Mouse (Mus musculus) T-helper 17 cell (primary cell): ENCODE results near the gene Asah2.
"Not testable (repeated sequence)": the region's sequence is repeated elsewhere in the genome, so short reads cannot be mapped to it uniquely, and the experiment has no call there.

Experiments used
- in situ Hi-C, 2 experiments: fragments of 300-600 bp; cut with MboI, MseI; formaldehyde crosslinking; loops; 1 replicate in 1 of 2; 2 replicates in 1 of 2; pipeline ENCODE4 v1.15.1; 2025; ENCODE audit warnings: high pct_unique_total_duplicates in 2 of 2

The Asah2 gene

DNA sequence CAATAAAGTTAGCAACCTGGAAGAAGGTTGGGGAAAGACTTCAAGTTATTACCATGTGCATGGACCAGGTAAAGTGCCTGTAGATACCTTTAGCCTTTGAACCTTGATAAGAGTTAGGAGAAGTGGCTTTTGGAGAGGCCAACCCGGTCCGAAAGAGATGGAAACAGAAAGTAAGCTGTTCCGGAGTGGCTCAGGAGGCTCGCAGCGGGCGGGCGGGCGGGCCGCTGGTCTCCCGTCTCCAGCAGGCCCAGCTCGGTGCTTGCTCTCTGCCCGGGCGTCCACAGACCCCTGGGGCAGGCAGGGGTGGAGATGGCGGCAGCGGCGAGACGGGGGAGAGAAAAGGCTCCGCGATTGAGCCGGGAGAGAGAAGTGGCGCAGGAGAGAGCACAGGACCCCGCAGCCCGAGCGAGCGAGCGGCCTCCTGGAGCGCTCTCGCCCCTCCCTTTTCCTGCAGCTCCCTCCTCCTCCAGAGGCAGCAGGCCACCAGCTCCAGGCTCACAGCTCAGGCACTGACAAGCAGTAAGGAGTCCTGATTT, at the start of gene Asah2:
Gene Asah2, minus strand, starts transcription at position 441 of the 536 bp plus-strand sequence.
- in situ Hi-C loops = no loop called here

DNA sequence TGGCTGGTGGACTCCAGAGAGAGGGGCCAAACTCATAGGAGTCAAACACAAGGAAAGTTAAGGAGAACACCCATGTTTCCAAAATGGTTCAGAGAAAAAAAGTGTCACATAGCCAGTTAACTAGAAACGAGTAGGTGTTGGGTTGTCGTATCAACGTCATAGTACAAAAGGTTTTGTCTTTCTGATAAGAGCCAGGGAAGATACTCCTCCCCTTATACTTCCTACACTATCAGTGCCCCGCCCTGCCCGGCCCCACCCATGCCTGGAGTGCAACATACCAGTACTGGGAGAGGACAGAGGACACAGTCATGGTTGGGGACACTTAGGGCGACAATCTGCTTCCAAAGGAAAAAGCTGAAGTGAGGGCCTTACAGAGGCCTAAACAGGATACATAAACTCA, 49.0 kb upstream of the Asah2 start:
- in situ Hi-C loops = loop anchor here in 1 of 2 experiments (25.0 kb wide), 1 partner anchor 530 kb away; no protein-coding TSS in a partner anchor

DNA sequence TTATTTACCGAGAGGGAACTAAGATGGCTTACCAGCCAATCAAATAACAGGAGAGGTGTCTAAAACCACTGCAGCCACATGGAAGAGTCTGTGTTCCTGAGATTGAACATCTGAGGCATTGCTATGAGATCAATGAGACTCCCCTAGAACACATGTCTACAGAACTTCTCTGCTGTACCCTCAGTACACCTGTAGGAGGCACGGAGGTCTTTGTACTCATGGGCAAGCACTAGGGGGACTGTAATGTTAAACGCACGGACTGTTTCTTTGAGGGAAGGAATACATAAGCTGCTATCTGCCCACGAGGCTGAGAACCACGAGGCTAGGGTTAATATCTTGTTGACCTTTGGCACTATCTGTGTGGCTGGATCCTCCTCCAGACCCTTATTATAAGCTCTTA, 44.5 kb upstream of the Asah2 start:
- in situ Hi-C loops = loop anchor here in 1 of 2 experiments (25.0 kb wide), 1 partner anchor 535 kb away; no protein-coding TSS in a partner anchor

DNA sequence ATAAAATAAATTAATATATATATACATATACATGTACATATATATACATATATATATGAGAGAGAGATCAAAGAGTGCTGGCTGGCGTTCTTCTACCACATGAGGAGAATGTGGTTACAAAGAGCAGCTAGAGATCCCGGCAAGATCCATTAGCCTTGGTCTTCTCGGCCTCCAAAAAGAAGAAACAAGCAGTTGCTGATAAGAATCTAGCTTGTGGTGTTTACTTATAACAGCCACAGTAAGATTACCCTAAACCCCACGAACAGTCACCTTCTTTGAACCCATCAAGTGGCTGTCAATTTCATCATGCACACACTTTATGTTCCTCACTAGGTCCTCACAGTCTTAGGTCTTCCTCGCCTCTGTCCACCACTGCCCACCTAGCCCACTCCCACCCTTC, 40.7 kb upstream of the Asah2 start:
- in situ Hi-C loops = no loop called here

DNA sequence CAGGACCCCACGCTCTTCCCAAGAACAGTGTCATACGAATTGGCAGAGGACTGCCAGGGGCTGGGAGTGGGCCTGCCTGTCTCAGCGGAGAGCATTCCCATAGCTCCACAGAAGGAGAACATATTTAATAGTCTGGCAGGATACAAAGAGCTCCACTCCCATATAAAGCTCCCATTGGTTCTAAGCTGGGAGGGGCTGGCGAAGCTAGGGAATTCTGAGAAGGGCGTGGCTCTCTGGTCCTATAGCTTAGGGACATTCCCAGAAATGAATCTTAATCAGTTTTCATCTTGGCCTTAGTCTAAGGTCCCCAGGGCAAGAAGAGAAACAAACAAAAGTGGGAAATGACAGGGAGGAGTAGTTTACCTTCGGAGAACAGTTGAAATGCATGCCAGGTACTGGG, 34.4 kb upstream of the Asah2 start:
- in situ Hi-C loops = no loop called here

DNA sequence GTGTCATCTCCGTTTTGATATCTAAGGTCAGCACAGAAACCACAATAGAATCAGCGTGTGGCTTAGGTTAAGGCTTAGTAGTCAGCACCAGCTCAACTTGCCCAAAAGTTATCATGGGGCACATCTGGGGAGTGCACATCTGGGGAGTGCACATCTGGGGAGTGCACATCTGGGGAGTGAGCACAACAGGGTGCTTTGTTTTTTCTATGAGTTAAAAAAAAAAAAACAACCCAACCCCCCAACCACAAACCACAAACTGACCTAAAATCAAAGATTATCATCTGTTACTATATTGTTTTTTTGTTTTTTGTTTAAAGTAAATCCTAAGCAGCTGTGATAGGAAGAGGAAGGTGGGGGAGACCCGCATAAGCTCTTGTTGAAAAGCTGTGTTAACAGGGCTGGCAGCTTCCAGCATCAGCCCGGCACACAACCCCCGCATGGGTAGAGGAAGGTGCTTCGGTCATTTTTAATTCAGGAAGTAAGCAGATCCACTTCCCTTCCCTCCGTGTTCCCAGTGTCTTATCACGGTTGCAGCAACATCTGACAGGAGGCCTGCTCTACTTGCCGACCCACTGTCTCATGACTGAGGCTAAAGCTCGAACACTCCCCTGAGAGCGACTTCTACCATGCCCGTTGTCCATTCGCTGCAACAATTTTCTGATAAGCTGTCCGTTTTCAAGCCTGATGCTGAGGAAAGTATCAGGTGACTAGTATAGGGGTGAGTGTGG, 30.5 kb upstream of the Asah2 start:
- in situ Hi-C loops = no loop called here

DNA sequence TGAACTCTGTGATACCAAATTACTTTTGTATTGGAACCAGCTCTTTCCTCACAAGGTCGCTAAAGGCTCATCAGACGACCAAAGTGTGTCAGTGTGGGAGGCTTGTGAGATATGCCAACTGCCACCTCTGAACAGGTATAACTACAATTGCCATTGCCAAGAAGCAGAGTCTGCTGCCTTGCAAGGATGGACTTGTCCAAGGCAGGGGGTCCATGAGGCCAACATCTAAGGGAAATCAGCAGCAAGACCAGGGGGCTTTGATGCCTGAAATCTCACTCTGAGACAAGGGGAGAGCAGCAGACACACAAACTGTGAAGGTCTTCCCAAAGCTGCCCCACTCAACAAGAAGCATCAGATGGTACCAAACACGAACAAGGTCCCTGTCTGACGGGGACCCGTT, 29.9 kb upstream of the Asah2 start:
- in situ Hi-C loops = no loop called here

DNA sequence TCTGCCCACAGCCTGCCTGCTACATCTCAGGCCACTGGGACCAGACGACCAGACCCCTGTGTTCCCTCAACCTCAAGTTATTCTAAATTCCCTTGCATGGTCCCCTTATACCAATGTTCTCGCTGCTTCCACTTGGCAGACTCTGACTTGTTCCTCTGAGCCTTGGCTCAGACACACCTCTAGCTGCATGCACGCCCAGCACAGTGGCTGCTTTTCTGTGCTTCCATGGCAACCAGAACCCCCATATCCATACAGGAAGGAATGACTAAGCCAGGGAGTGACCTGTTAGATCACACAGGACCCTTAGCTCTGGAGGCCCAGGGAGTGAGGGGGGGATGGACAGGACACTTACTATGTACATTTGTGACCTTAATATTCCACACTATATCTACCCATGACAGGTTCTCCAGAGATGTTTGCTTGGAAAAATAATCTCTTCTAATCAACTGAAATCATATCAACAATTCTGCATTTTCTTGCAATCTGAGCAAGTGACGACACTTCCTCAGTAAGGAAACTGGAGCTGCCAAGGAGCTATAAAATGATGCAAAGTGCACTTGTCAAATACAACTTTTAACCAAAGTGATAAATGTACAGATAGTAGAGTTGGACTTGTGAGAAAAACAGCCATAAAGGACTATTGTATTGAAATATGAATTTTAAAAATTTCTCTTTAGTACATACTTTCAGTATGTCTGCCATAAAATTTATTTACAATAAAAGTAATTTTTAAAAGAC, 29.0 kb upstream of the Asah2 start:
- in situ Hi-C loops = no loop called here

DNA sequence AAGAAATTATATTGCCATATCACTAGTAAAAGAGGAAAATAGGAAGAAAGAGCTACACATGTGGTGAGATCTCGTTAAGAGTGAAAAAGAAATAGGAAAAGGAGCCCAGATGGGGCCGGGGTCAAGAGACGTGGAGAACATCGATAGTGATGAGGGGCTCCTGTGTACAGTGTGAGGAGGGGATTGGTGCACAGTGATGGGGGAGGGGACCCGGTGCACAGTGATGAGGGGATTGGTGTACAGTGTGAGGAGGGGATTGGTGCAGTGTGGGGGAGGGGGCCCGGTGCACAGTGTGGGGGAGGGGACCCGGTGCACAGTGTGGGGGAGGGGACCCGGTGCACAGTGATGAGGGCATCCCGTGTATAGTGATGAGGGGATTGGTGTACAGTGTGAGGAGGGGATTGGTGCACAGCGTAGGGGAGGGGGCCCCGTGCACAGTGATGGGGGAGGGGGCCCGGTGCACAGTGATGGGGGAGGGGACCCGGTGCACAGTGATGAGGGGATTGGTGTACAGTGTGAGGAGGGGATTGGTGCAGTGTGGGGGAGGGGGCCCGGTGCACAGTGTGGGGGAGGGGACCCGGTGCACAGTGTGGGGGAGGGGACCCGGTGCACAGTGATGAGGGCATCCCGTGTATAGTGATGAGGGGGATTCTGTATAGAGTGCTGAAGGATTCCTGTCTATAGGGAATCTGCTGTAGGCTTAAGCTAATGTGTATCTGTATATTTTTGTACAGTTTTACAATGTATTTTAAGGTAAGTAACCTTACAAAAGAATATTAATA, 23.9 kb upstream of the Asah2 start:
- in situ Hi-C loops = not testable (repeated sequence)

DNA sequence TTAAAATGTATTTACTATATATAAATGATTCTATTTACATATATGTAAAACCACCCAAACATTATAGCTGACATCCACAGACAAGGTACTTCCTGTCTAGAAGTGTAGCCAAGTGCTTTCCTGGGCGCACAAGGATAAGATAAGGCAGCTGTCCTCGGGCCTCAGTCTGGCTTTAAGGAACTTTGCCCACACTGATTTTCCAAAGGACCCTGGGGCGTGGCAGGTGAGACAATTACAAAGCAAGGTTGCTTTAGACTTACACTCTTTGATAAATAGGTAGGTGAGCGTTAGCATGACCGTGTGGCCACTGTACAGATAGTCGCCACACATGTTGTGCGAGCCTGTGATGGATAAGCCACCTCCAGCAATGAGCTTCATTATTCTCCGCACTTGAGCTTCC, 21.3 kb upstream of the Asah2 start:
- in situ Hi-C loops = loop anchor here in 1 of 2 experiments (10.0 kb wide), 1 partner anchor 196 kb away; no protein-coding TSS in a partner anchor

DNA sequence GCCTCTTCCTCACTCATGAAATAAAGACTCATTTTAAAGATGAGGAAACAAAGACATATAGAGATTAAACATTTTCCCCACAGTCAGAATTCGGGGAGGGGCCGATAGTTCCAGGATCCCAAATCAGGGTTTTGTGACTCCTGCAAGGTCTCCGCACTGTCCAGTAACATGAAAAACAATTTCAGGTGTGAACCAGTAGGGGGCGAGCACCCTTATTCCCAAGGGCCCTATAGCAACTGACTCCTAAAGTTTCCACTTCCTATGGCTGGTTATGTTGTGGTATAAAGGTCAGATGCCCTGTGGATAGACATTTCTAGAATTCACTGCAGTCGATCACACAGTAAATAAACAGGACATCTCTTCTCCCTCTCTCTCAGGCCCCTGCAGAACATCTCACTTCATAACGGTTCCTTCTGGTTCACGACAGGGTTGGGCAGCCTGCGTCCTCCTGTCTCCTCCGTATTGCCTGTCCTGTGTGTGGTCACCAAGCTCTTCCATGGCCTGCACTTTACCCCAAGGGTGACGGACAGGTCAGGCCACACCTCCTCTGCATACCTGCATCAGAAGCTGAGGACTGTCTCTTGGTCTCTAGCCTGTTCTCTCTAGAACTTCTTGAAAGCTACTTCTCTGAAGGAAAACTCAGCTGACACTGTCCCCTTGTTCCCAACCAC, 19.3 kb upstream of the Asah2 start:
- in situ Hi-C loops = loop anchor here in 1 of 2 experiments (10.0 kb wide), 1 partner anchor 197 kb away; no protein-coding TSS in a partner anchor

DNA sequence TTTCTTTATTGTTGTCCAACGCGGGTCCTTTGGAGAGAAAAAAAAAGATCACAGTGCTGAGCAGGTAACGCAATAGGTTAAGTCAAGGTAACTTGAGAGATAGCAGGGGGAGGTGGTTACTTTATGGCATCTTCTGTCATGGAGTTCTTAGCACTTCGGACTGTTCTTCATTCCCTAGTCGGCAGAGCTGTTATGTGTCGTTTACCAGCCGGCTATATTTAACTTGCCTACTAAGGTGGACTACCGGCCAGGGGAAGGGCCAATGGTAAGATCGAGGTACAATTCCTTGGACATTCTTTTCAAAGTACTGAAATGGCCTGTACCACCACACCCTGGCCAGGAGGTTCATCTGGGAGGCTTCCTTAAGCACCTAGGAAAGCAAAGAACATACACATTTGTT, 16.1 kb upstream of the Asah2 start:
- in situ Hi-C loops = loop anchor here in 1 of 2 experiments (10.0 kb wide), 1 partner anchor 201 kb away; no protein-coding TSS in a partner anchor

DNA sequence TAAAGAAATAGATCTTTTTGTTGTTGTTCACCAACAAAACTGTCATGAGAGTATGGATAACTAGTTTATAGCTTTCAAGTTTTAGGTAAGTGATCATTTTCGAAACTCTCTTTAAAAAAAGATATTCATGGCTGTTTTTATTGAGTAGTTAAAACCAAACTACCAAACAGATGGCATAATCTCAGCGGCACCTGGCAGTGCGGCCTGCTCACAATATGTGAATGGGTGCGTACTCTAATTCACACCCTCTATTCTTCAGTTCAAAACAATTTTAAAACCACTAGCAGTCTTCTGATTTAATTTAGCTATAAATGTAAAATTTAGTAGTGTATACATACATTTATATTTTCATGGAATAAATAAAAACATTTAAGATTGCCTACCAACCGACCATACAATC, 15.2 kb upstream of the Asah2 start:
- in situ Hi-C loops = loop anchor here in 1 of 2 experiments (10.0 kb wide), 1 partner anchor 202 kb away; no protein-coding TSS in a partner anchor

DNA sequence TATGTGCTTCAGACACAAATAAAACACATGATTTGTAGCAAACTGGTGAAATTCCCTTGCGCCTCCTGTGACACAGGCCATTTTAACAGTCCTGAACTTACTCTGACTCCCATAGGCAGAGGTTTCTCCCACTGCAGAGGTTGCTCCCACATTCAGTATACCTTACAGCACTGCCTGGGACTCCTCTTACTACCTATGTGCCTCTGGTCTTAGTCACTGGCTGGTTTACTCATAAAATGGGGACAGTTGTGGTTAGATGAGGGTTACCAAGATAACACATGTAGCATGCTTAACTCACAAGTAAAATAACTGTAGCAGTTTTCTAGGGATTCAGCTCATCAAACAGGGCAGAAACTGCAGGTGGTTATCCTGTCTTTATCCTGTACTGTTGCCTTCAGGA, 12.8 kb upstream of the Asah2 start:
- in situ Hi-C loops = loop anchor here in 1 of 2 experiments (10.0 kb wide), 1 partner anchor 204 kb away; no protein-coding TSS in a partner anchor

DNA sequence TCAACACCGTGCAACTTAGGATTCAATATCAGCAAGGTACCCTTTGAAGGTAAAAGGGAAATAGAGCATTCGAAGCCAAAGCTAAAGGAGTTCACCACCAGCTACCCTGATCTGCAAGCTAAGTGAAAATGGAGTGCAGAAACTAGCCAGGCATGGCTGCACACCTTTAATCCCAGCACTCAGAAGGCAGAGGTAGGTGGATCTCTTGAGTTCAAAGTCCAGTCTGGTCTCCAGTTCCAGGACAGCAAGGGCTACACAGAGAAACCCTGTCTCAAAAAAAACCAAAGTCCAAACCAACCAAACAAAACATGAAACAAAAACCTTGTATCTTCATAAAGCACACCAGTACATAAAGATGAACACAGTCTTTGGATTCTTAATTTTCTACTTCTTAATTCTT, 11.7 kb upstream of the Asah2 start:
- in situ Hi-C loops = loop anchor here in 1 of 2 experiments (10.0 kb wide), 1 partner anchor 205 kb away; no protein-coding TSS in a partner anchor

DNA sequence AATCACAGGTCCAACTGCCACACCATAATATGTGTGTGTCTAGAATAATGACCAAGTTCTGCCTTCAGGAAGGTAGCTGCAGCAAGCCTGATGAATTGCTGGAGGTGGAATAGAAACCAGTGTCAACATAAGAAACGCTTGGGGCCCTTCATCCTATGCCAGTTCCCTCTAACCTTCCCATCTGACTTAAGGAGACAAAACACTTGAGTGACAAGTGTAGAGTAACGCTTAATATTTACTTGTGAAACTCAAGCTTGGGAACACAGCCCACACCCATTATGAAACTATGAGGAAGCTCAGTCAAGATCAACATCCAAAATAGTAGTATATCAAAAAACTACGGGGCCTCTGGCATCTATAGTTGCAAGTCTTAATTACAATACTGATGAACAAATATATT, 10.5 kb upstream of the Asah2 start:
- in situ Hi-C loops = no loop called here

DNA sequence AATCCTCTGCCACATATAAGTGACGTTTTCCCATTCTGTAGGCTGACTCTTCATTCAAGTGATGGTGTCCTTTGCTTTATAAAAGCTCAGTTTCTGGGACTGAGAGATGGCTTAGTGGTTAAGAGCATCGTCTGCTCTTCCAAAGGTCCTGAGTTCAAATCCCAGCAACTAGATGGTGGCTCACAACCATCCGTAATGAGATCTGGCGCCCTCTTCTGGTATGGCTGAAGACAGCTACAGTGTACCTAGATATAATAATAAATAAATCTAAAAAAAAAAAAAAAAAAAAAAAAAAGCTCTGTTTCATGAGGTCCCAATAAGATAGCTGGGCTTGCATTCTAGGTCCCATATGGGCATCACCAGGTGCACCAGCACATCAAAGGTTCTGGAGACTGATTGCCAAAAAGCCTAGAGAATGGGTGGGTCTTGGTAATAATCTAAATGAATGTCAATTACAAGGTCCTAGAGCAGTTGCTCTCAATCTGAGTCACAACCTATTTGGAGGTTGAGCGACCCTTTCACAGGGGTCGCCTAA, 9.5 kb upstream of the Asah2 start:
- in situ Hi-C loops = no loop called here

DNA sequence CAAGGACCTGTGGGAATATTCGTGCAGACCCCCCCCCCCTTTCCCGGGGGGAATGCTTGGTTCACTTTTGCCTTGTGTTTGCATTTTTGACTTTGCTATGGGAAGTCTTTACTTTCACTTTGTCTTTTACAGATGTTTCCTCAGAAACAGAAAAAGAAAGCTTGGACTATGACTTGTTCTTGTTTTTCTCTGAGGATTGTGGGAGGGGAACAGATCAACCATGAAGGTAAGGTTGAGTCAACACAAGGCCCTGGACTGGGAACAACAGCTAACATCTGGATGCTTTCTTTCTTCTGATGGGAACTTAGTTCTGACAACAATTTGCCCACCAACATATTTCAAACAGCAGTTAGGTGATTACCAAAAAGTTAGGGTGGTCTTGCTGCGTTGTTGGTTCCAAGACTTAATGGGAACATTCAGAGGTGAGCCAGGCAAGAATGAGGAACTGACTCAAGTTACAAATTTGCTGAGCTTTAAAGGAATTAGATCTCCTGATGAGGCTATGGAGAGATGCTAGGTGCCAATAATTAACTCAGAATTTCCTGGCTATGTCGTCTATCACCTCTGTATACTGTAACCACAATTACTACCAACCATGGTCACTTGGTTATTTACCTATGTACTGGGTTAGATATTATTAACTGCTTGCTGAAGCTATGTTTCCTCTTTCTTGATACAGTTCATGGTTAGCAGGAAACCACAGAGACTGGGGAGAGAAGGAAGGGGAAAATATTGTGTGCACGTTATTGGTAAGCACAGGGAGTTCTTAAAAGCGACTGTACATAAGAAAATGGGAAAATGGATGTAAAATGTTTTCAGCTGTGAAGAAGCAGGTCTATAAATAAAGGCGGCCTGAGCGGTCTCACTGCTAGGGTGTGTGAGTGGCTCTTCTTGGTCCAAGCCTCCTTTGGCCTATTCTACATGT, 4.1 kb upstream of the Asah2 start:
- in situ Hi-C loops = no loop called here

DNA sequence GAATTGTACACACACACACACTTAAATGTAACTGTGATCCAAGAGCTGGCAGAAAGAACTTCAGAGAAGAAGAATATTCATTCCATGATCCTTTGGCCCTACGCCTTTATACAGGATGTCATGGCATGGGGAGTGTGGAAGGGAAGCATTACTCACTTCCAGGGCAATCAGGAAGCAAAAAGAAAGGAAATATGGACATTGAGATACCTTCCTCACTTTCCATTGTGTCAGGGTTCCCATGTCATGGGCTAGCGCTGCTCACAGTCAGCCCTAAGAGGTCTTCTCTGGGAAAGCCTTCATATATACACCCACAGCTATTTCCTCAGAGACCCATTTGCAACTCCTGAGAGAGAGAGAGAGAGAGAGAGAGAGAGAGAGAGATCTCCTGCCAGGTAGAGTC, 1.3 kb downstream of the Asah2 start:
- in situ Hi-C loops = no loop called here

DNA sequence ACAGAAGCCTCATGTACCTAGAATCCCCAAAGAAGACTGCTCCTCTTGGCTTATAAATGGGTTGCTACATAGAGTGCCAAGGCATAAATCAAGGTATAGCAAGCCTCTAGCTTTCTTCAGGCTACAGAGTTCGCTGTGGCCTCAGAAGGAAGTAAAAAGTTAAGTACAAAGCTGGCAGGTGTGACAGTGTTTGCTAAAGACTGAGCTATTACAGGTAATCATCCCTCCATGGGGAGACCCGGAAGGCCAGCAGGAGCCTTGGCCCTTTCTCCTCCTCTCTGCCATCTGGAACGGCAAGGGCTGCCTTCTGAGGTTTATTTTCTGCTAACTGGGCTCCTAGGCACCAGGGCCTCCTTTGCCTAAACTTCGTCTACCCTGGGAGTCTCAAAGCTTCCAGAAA, 3.8 kb downstream of the Asah2 start:
- in situ Hi-C loops = no loop called here
